Mouse (Mus musculus): Measurements from ENCODE around the gene Rilp. TPM values are rescaled to one million over a fixed set of nuclear protein-coding genes. Genes with fewer than 3 reads are reported as not detected.

Gene Rilp
- polyA plus RNA-seq, 1 experiment from 2014 or later = 0.75 TPM

DNA sequence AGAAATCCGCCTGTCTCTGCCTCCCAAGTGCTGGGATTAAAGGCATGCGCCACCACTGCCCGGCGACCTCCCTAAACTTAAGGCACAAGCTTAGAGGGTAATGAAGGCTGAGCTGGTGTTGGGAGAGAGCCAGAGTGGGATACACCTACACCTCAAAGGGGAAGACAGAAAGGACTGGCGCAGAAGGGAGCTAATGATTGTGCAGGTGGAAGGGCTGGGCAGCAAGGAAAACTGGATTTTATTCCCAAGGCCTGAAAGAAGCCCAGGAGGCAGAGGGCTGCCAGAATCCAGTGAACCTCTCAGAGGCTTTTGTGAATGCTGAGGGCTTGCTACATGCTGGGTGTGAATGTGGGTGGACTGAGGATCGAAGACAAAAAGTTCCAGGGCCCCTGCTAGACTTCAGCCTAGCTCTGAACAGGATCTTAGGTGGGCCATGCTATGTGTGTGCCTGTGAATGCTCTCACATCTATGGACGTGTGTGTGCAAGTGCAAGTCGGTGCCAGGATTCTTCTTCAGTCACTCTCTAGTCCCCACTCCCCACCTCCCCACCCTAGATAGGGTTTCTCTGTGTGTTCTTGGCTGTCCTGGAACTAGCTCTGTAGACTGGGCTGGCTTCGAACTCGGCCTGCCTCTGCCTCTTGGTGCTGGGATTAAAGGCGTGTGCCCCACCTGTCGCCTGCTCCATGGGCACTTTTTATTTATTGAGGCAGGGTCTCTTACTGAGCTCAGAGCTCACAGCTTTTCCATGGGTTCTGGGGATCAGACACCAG, 26.5 kb downstream of the Rilp start:
- Histone ChIP-seq H3K4me2 (replicated peaks) (no peak overlapping the region), H3K27ac (no peak overlapping the region)
- WGBS = 89% methylated on average over 12 of the region's 12 CpGs

DNA sequence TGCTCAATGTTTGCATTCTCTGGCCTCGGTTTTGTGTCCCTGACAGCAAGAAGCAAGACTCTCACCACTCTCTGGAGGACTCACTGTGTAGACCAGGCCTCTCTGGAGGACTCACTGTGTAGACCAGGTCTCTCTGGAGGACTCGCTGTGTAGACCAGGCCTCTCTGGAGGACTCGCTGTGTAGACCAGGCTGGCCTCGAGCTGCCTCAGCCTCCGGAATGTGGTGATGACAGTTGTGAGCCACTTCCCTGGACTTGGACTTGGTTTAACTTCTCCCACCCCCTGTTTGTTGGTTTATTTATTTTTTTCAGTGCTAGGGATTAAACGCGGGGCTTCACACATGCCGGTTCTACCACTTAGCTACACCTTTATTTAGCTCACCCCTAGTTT, 27.1 kb downstream of the Rilp start:
- 90% methylated on average over 8 of the region's 8 CpGs for WGBS
- Histone ChIP-seq H3K27ac (no peak overlapping the region), H3K4me2 (replicated peaks) (no peak overlapping the region), H3K27me3 (no peaks in the 10 kb centered on the region), H3K9me3 (no peaks in the 10 kb centered on the region), H3K4me3 (no peak overlapping the region), H3K36me3 (no peaks in the 10 kb centered on the region), H3K4me1 (peaks cover 21% of the 10 kb centered on the region), H3K9ac (no peak overlapping the region)
- ATAC-seq (ENCODE audit: insufficient number of reproducible peaks, insufficient read depth, low FRiP score, low TSS enrichment) = no peak

More for the DNA sequence above, 26.5 kb downstream of the Rilp start:
- H3K4me3 ChIP-seq = no peak overlapping the region
- H3K27me3 ChIP-seq = no peaks in the 10 kb centered on the region
- H3K4me1 ChIP-seq = peaks cover 22% of the 10 kb centered on the region
- ATAC-seq (ENCODE audit: insufficient number of reproducible peaks, insufficient read depth, low FRiP score, low TSS enrichment) = no peak
- H3K9ac ChIP-seq = no peak overlapping the region
- no peaks in the 10 kb centered on the region for H3K9me3 ChIP-seq
- no peaks in the 10 kb centered on the region for H3K36me3 ChIP-seq

DNA sequence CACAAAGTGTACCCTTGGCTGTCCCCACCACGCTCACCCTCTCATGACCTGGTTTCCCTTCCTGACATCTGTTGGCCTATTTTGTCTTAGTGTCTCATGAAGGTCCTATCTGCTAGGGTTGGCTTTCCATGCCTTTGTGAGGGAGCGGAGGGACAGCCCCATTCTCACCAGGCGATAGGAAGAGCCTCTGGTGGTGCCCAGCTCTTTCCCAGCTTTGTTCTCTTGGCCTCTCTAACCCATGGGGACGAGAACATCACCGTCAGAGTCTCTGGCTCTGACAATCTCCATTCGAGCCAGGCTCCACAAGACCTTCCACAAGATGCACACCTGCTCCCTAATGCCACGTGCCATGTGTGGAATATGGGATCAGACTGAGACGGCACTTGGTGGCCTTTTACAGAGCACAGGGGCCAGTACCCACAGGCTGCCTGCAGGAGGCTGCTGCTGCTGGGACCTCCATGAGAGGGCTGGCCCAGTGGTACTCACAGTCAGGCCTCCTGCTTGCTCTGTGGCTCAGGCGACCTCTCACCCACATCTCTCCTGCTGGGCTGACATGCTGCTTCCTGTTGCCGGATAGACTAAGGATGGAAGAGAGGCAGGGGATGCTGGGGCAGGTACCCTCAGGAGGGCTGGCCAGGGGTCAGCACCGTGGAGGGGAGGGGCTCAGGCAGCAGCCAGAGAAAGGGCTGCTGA, 27.7 kb downstream of the Rilp start:
- ATAC-seq (ENCODE audit: insufficient number of reproducible peaks, insufficient read depth, low FRiP score, low TSS enrichment) = no peak
- 41% methylated on average over 11 of the region's 11 CpGs for WGBS
- H3K36me3 ChIP-seq = no peaks in the 10 kb centered on the region
- no peaks in the 10 kb centered on the region for H3K9me3 ChIP-seq
- no peaks in the 10 kb centered on the region for H3K27me3 ChIP-seq
- H3K4me2 ChIP-seq (replicated peaks) = no peak overlapping the region
- 0 out of 2 replicates have a peak overlapping the region, but pooled peaks have one; percentile 48 for H3K27ac ChIP-seq
- H3K4me3 ChIP-seq = no peak overlapping the region
- peaks cover 15% of the 10 kb centered on the region for H3K4me1 ChIP-seq
- 0 out of 2 replicates have a peak overlapping the region, but pooled peaks have one; percentile 1 for H3K9ac ChIP-seq

DNA sequence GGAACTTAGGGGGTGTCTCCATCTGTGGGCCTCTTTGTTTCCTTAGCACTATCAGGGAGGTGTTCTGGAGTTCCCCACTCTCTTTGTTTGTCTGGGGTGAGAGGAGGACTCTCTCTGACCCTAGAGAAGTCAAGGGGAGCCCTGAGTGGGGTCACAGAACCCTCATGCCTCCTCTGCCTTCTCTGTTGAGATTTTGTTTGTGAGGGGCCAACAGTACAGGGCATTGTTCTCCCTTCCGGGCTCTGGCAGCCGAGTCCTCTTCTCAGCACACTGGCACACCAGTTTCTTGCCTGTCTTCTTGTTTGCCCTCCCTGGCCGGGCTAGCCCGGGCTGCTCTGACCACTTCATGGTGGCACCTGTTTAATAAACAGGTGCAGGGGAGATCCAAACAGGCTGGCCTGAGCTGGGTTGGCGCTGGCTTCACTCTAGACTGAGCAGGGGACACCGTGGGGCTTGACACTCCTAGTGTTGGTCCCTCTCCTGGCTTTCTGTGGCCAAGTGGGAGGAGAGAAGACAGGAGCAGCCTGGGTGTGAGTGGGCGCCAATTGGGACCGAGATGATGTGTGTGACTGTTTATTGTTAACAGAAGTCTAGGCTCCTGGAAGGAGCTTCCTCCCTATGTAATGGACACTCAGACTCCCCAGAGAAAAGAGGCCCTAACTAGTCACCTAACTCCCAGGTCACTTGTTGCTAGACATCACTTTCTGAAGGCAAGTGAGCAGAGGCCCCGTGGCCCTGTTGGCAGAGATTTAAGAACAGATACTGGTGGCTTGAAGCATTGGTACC, 28.5 kb downstream of the Rilp start:
- 0 out of 2 replicates have a peak overlapping the region, but pooled peaks have one; percentile 1 for H3K9ac ChIP-seq
- peaks cover 11% of the 10 kb centered on the region; the same call in 1 of the 2 replicates for H3K4me1 ChIP-seq
- whole genome bisulfite sequencing = 54% methylated on average over 9 of the region's 9 CpGs
- H3K36me3 ChIP-seq = no peaks in the 10 kb centered on the region
- H3K27ac ChIP-seq = no peak overlapping the region
- H3K9me3 ChIP-seq = no peaks in the 10 kb centered on the region
- H3K4me3 ChIP-seq = no peak overlapping the region
- no peak overlapping the region for H3K4me2 ChIP-seq (replicated peaks)
- H3K27me3 ChIP-seq = no peaks in the 10 kb centered on the region
- no peak for ATAC-seq (ENCODE audit: insufficient number of reproducible peaks, insufficient read depth, low FRiP score, low TSS enrichment)

DNA sequence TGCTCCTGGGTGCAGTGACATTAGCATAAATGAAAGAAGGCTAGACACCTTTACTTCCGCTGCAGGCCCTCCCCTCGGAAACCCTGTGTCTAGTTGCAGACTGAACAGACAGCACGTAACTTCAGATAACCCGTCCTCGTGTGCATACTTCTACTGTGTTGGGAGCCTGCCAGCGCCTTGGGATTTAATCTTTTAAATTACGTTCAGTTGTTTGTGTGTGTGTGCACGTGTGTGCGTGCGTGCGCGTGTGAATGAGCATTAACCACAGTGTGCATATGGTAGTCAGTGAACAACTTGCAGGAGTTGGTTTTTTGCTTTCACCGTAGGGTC, 29.0 kb downstream of the Rilp start:
- Histone ChIP-seq H3K9ac (no peak overlapping the region), H3K4me2 (replicated peaks) (no peak overlapping the region), H3K9me3 (no peaks in the 10 kb centered on the region), H3K27me3 (no peaks in the 10 kb centered on the region), H3K36me3 (no peaks in the 10 kb centered on the region), H3K4me1 (peaks cover 10% of the 10 kb centered on the region; the same call in 1 of the 2 replicates), H3K4me3 (no peak overlapping the region), H3K27ac (no peak overlapping the region)
- no peak for ATAC-seq (ENCODE audit: insufficient number of reproducible peaks, insufficient read depth, low FRiP score, low TSS enrichment)
- 88% methylated on average over 13 of the region's 13 CpGs for WGBS

DNA sequence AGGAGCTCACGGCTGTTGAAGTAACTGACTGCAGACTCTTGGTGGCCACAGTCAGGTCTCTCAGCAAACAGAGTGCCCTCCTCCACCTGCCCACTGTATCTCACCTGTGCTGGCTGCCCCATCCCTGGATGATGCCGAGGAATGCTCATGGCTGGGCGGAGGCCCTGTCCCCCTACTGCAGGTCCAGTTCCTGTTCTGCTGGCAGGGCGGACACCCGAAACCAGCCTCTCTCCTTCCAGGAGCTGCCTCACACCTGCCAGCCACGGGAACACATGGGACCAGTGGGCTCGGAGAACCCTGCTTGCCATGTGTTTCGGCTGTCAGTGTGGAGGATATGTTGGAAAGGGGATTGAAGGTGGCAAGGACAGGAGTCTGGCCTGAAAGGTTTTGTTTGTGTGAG, 30.3 kb downstream of the Rilp start:
- no peaks in the 10 kb centered on the region for H3K36me3 ChIP-seq
- WGBS = 73% methylated on average over 8 of the region's 8 CpGs
- ATAC-seq (ENCODE audit: insufficient number of reproducible peaks, insufficient read depth, low FRiP score, low TSS enrichment) = no peak

DNA sequence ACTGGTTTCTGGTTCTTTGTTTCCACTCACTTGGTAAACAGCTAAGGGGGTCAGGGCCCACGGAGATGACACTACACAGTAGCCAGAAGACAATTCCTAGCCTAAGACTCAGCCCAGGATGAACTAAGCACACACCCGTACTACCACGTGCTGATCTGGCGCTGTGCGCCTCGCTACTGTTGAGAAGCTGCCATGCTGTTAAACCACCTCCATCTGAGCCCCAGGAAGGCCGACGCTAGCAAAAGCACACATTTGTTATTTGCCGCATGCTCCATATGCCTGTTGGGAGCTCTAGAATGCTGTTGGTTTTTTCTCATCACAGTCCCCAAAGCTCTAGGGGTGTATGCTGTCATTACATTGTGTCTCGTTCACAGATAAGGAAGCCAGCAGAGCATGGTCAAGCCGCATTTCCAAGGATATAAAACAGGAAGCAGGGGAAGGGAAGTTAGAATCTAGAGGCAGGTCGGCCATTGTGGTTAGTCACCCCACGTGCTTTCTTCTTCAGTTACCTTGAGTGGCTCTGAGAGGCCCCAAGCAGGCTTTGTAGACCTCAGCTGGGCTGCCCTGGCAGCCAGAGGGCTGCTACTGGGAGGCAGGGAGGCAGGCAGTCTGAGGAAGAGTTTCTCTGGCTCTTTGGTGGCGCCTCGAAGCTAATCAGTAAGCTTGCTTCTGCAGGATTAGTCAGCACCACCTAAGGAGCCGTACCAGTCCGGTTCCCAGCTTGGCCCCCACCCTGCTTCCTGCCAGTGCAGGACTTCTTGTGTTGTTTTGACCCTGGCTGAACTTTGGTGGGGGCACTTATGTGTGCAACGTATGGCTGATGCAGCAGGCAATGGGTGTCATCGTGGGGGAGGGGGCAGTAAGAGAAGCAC, 31.1 kb downstream of the Rilp start:
- Histone ChIP-seq H3K4me2 (replicated peaks) (no peak overlapping the region), H3K9ac (no peak overlapping the region), H3K9me3 (no peaks in the 10 kb centered on the region), H3K4me3 (no peak overlapping the region), H3K27ac (no peak overlapping the region), H3K4me1 (peaks cover 10% of the 10 kb centered on the region; the same call in 1 of the 2 replicates), H3K27me3 (no peaks in the 10 kb centered on the region), H3K36me3 (no peaks in the 10 kb centered on the region)
- ATAC-seq (ENCODE audit: insufficient number of reproducible peaks, insufficient read depth, low FRiP score, low TSS enrichment) = no peak
- WGBS = 73% methylated on average over 19 of the region's 19 CpGs

More for the DNA sequence above, 30.3 kb downstream of the Rilp start:
- Histone ChIP-seq H3K9me3 (no peaks in the 10 kb centered on the region), H3K4me2 (replicated peaks) (no peak overlapping the region), H3K9ac (no peak overlapping the region), H3K27ac (no peak overlapping the region), H3K4me3 (no peak overlapping the region), H3K4me1 (peaks cover 10% of the 10 kb centered on the region; the same call in 1 of the 2 replicates), H3K27me3 (no peaks in the 10 kb centered on the region)

DNA sequence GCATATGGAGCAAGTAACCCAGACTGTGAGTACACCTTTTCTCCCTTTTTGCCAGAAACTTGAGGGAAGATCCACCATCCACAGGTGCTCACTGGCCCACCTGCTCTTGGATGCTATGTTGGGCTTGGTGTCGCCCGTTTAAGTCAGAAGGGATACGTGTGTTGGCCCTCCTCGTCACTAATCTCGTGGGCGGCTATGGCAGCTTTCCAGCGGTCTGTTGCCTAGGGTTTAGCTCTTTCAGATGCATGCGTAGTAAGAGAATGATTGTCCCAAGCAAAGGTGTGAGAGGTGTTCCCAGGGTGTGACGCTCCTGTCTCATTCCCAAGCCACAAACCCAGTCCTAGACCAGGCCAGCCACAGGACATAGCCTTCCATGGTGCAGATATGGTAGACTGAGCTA, 34.8 kb downstream of the Rilp start:
- Histone ChIP-seq H3K36me3 (no peaks in the 10 kb centered on the region), H3K27me3 (no peaks in the 10 kb centered on the region), H3K4me2 (replicated peaks) (no peak overlapping the region), H3K4me3 (no peak overlapping the region), H3K9me3 (no peaks in the 10 kb centered on the region), H3K9ac (no peak overlapping the region), H3K27ac (no peak overlapping the region), H3K4me1 (peaks cover 2% of the 10 kb centered on the region; the same call in 1 of the 2 replicates)
- ATAC-seq (ENCODE audit: insufficient number of reproducible peaks, insufficient read depth, low FRiP score, low TSS enrichment) = no peak
- 92% methylated on average over 9 of the region's 9 CpGs for WGBS

DNA sequence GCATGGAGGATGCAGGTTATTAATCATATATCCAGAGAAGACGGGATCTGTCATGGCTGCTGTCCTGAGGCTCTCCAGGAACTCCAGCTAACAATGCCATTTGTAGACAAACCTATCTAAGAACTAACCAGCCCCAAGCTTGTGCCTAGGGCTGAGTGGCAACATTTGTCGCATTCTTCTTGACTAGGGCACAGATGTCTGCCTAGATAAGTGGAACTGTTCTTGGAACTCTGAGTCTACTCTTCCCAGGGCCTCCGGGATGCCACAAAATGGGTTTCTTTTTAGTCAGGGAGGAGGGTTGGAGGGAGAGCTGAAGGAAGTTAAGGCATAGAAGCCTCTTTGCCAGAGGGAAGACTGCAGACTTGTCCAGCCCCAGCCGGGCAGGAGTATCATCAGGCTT, 36.2 kb downstream of the Rilp start:
- ATAC-seq (ENCODE audit: insufficient number of reproducible peaks, insufficient read depth, low FRiP score, low TSS enrichment) = no peak
- Histone ChIP-seq H3K4me2 (replicated peaks) (no peak overlapping the region), H3K4me1 (peaks cover 12% of the 10 kb centered on the region; the same call in 1 of the 2 replicates), H3K9ac (no peak overlapping the region), H3K9me3 (no peaks in the 10 kb centered on the region), H3K36me3 (no peaks in the 10 kb centered on the region), H3K27ac (no peak overlapping the region), H3K27me3 (no peaks in the 10 kb centered on the region), H3K4me3 (no peak overlapping the region)
- WGBS = 72% methylated on average over 4 of the region's 4 CpGs

DNA sequence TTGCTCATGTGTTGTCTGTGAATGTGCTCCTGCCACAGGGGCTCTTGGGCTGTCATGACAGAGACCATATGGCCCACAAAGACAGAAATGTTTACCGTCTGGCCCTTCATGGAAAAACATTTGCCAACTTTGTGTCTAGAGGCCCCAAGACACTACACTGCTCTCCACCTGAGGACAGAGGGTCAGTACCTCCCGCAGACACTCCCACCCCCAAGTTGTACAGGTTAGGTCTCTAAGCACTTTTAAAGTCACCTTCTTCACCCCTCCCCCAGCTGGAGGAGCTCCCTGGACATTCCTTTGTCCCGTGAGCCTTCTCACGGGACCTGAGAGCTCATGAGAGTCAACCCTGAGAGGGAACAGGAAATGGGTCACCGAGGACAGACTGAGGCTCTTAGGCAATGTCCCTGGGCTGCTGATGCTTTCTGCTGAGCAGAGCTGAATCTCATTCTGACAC, 39.8 kb downstream of the Rilp start:
- no peak overlapping the region for H3K27ac ChIP-seq
- ATAC-seq (ENCODE audit: insufficient number of reproducible peaks, insufficient read depth, low FRiP score, low TSS enrichment) = no peak
- no peak overlapping the region for H3K4me2 ChIP-seq (replicated peaks)
- 31% methylated on average over 5 of the region's 5 CpGs for WGBS
- H3K9me3 ChIP-seq = no peaks in the 10 kb centered on the region
- H3K9ac ChIP-seq = 0 out of 2 replicates have a peak overlapping the region, but pooled peaks have one; percentile 16
- H3K36me3 ChIP-seq = no peaks in the 10 kb centered on the region
- peaks cover 31% of the 10 kb centered on the region for H3K4me1 ChIP-seq
- no peak overlapping the region for H3K4me3 ChIP-seq
- H3K27me3 ChIP-seq = no peaks in the 10 kb centered on the region
